Mouse (Mus musculus) G1E-ER4 (cell line): ENCODE results near the gene Ric1. TPM values are rescaled to one million over a fixed set of nuclear protein-coding genes. Genes with fewer than 3 reads are reported as not detected.

Source experiments
- GATA1 ChIP-seq: IDR thresholded peaks from one replicate; pipeline ENCODE4 v1.8.0; 2012; ENCODE audit warnings: low read length, inconsistent platforms
- polyA plus RNA-seq: library from polyadenylated mRNA; stranded (reverse); fragments of >175 nt; gene quantifications from 2 replicates; pipeline ENCODE4 v1.2.3, GENCODE M21; 2012

Ric1 gene
- polyA plus RNA-seq, 1 experiment, result 12.2 TPM

DNA sequence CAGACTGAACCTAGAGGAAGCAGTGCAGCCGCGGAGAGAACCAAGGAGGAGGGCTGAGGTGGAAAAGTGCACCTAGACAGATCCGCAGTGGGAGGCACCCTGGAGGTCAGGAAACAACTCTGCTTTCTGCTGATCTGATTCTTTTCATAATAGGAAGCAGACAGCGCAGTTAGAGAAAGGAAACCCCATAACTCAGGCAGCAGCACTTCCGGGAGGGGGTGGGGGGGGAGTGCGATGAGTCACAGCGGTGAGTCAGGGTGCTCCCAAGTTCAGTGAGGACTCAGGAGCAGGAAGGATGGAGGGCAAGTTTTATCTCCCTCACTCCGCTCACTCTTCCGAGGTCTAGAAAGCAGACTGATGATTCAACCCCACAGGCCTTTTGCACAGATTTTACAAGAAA lies 119.0 kb downstream of the Ric1 start:
- TF ChIP-seq GATA1, result no peak

DNA sequence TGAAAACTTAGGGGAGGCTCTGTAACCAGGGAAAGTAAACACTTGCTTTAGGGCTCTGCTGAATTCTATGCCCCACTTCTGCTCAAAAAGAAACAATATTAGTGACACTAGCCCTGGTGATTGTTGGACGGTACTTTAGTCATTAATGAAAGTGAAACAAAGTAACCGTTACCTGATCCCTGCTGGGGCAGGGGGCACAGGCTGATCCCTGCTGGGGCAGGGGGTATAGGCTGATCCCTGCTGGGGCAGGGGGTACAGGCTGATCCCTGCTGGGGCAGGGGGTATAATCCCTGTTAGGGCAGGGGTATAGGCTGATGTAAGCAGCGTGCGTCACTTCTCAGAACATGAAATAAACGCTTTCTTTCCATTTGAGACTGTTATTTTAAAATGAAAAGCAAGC lies 119.4 kb downstream of the Ric1 start:
- no peak for TF ChIP-seq GATA1

DNA sequence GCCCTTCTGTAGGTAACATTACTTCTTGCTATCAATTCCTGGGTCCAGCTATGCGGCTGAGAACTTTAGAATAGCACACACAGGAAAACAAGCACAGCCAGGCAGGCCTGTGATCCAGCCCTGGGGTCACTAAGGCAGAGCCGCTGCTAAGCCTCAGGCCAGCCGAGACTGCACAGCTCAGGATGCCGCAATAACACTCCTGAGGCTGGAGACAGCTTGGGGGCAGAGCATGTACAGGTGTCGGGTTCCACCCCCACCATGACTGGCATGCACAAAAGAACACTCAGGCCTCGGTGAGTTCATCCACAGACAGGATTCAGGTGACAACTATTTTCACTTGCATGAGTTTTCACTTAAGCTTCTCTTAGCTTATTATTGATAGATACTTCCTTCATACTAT lies 120.1 kb downstream of the Ric1 start:
- no peak for TF ChIP-seq GATA1

DNA sequence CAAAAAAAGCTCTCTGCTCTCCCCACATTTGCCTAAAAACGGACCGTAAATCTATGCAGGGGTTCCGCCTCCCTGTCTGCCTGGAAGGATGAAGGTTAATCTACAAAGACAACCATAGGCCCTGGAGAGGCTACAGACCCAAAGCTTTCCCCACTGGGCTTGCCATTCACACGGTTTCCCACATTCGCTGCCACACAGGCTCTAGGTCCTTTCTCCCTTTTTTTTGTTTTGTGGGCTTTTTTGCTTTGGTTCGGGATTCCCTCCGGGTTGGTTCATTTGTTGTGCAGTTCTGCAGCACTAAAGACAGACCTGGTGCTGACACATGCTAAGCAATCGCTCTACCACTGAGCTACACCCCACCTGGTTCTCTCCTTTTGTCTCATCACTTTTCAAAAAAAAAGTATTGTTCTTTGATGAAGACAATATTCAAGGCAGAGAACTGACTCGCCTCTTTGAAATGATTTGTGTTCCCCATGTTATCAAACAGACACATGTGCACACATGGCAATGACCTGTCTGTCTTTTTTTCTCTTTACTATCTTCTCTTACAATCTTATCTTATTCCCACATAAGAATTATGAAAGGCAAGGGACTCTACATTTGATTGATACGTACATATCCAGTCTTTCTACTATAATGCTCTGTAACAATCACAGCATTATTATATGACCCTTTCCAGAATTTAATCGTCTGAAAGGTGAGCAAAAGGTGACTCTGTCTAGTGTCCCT lies 121.3 kb downstream of the Ric1 start:
- TF ChIP-seq GATA1, result no peak

DNA sequence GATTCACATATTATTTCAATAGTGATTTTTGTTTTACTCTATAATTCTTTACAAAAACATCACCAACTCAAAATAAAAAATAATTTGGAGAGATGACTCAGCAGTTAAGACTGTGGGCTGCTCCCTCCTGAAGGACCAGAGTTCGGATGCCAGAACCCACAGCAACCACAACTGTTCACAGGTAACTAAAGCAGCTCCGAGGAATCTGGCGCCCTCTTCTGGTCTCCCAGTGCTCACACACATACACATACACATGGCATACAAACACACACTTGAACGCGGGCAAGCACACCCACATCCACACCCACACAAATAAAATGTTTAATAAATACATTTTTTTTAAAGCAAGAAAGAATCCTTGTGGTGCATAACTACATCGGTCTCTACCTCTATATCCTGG lies 122.7 kb downstream of the Ric1 start:
- TF ChIP-seq GATA1, result no peak

DNA sequence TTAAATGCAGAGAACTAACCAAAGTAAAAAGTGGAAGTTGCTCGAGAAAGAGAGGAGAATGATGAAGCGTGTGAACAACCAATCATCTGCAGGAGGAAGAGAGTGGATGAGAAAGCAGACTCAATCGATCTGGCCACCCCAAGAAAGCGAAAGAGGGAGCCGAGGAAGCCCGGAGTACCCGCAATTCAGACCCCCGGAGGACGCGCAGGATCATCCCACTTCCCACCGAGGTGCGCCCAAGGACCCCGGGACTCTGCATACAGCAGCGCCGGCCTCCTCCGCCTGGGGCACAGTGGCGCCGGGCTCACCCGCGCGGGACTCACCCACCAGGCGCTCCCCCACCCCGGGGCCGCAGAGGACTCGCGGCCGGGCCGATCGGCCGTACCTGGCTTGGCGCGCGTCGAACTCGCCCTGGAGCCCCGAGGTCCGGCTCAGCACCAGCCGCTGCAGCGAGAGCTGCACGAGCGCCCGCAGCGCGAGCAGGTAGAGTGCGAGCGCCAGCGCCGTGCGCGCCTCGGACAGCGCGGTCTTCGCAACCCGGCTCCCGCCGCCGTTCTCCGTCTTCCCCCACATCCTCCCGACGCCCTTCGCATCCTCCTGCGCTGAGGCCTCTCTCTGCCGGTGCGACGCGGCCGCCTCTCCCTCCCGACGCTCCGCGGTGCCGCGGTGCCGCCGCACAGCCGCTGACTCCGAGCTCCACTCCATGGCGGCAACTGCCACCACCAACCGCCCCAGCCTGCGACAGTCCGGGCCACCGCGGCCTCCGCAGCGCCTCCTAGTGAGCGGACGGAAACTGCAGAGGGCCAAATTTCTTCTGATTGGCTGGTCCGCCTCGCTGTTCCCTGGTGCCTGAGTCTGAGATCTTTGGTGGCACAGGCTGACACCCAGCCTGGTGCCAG lies 125.8 kb downstream of the Ric1 start, which contains the start of gene Ermp1:
Gene Ermp1 (minus strand): TSS at position 765 of the 899 bp plus-strand sequence.
- no peak for TF ChIP-seq GATA1

DNA sequence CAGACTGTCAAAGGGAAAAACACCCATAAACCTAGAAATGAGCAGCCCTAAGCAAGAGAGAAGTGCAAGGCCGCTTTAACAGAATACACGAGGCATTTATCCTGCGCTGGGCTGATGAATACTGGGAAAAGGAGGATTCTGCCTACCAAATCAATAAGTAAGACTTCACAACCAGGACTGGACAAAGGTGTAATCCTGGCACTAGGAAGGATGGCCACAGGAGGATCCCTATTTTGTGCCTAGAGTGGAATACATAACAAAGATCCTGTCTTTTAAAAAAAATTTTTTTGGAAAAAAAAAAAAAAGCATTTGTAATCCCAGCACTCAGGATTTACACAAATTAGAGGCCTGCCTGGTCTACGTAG lies 126.5 kb downstream of the Ric1 start:
- no peak for TF ChIP-seq GATA1

DNA sequence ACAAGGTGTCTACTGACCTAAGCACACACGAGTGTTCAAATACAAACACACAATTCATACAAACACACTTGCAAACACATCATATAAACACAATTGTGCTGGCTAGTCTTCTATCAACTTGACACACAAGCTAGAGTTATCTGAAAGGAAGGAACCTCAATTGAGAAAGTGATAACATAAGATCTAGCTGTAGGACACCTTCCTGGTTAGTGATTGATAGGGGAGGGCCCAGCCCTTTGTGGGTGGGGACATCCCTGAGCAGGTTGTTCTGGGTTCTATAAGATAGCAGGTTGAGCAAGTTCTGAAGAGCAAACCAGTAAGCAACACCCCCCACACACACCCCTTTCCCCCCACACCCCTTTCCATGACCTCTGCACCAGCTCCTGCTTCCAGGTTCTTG lies 127.6 kb downstream of the Ric1 start:
- no peak for TF ChIP-seq GATA1

DNA sequence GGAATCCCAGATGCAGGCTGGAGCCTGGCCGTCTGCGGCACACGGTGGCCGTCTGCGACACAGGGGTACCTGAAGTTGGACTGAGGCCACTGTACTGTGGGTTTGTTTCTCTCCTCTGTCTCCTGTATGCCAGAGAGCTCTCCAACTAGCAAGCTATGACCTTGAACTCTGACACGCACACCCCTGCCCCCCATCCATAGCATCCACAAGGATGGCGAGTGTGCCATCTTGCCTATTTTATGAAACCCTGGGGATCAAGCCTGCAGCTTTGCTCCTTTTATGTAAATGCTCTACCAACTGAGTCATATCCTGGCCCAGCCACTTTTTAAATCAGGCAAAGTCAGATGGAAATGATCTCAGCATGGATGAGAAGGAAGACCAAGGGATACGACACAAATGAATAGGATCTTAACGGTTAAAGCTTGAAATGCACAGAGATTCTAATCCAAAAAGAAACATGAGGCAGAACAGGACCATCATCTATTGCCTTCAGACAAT lies 131.7 kb downstream of the Ric1 start:
- TF ChIP-seq GATA1, result no peak

DNA sequence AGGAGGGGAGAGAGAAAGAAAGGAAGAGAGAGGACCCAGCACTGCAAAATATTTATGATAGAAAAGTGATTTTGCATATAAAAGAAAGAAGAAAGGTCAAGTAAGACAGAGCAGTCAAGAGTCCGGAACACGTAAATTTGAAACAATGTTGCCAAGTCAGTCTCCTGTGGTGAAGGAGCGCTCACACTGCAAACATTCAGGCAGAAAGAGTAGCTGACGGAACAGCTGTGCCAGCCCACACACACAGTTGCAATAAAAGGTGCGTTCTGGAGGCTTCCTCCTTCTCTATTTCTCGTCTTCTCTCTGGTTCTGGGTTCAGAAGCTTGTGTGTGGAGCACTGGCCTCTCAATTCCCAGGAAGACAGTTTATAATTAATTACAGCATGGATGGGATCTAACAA lies 133.1 kb downstream of the Ric1 start:
- no peak for TF ChIP-seq GATA1

DNA sequence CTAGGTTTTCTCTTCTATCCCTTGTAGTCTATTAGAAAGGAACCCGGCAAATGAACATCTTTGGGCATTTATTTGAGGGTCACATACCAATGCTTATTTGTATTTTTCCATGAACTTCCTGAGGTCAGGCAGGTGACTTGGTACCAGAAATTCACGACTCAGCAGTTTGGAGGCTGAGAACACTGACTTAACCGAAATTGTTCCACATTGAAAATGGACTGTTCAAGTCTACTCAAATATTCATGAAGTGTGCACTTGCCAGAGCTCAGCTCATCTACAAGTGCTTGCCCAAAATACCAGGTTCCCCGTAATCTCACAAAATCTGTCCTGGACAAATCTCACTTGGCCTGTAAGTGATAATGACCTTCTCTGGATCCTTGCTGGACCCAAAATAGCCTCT lies 133.9 kb downstream of the Ric1 start:
- TF ChIP-seq GATA1, result no peak

Other genes starting within 250 kb of the Ric1 start
- 0.18 TPM in 1 of 2 replicates, not detected in the other for gene Insl6, start 196.9 kb upstream of the Ric1 start, polyA plus RNA-seq
- gene Rln1, start 187.6 kb upstream of the Ric1 start, polyA plus RNA-seq, result not detected in 2 replicates
- gene Plgrkt, start 154.9 kb upstream of the Ric1 start, polyA plus RNA-seq, result 28.7 and 36.9 TPM in 2 replicates
- 0.18 and 0.24 TPM in 2 replicates for gene Cd274, start 154.8 kb upstream of the Ric1 start, polyA plus RNA-seq
- gene Pdcd1lg2, start 111.4 kb upstream of the Ric1 start, polyA plus RNA-seq, result 0.12 and 0.15 TPM in 2 replicates
- 14.6 and 20.0 TPM in 2 replicates for gene Ermp1, start 126.1 kb downstream of the Ric1 start, polyA plus RNA-seq
- not detected in 2 replicates for gene Mlana, start 175.5 kb downstream of the Ric1 start, polyA plus RNA-seq